Mouse (Mus musculus) effector memory CD4-positive, alpha-beta T cell, adult 7 months (primary cell): ENCODE results near the gene Glyatl3. TPM values are rescaled to one million over a fixed set of nuclear protein-coding genes. Genes with fewer than 3 reads are reported as not detected.

Experiments
- polyA plus RNA-seq: library from polyadenylated mRNA; unstranded; fragments of 100-300 nt; shearing (Covaris generic); gene quantifications from one replicate; pipeline ENCODE4 v1.2.1, GENCODE M21; 2017

Gene Glyatl3
- not detected for polyA plus RNA-seq

DNA sequence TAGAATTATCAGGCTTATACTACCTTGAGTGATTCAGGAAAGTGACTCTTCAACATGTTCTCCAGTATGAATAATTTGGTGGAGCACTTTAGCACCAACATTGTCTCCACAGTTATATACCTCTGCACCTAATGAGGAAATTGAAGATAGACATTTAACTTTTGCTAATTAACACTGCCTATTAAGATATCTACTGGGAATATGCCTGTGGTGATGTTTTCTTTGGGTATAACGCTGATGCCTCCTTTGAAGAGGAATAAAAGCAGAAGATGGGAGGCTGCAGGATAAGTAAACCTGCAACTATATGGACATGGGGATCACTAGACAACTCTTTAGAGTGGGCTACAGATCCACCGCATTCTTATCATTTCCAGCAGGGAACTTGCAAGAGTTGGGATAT, at the start of gene Glyatl3:
Glyatl3 (minus strand) TSS at position 101 of the 400 bp plus-strand sequence.

DNA sequence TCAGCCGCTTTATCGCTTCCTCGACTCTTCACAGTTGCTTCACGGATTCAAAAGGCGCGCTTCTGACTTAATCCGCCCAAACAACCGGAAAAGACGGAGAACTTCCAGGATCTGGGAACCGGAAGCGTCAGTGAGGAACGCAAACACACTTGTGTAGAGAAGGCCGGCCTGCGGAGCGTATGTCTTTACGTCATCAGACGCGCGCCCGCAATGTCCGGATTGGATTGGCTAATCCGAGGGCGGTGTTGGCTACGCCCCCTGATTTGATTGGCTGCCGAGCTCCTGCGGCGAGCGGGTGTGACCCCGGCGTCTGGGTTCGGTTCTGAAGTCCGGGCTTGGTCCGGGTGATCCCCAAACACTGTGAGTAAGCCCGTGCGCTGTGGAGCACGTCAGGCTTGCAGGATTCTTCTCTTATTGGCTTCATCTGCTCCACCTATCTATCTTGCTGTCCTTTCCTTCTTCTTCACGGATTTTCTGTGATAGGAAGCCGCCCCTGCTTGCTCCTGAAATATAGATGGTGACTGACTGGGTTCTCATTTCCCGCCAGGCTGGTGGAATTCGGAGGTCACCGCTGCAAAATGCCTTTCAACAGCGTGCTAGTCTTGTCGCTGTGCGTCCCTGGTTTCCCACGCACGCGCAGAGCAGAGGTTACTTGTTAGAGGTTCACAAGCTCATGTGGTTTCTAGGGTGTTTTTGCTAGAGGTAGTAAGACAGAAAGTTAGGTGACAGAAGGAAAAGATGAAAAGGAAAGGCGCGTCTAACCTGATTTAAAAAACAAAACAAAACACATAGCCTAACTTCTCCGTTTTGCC, 20.5 kb upstream of the Glyatl3 start, which contains the start of the genes Mut and Cenpq:
Mut (plus strand) TSS at position 266 of the 812 bp plus-strand sequence.
Cenpq (minus strand) TSS at position 628 of the 812 bp plus-strand sequence.

GRCm38 (mm10) chr17:40879924-40880691, 34.0 kb downstream of the Glyatl3 start, which contains the start of gene 9130008F23Rik:
Gene 9130008F23Rik (minus strand): TSS chr17:40880559.

Other genes starting within 250 kb of the Glyatl3 start
- gene Esp1, start 187.2 kb downstream of the Glyatl3 start, polyA plus RNA-seq: not detected
- gene Crisp2, start 107.3 kb downstream of the Glyatl3 start, polyA plus RNA-seq: 0.34 TPM
- gene Rhag, start 103.2 kb downstream of the Glyatl3 start, polyA plus RNA-seq: not detected
- gene 9130008F23Rik, start 33.8 kb downstream of the Glyatl3 start, polyA plus RNA-seq: 0.62 TPM
- 18.7 TPM for gene Mut, start 20.3 kb upstream of the Glyatl3 start, polyA plus RNA-seq
- 43.8 TPM for gene Cenpq, start 20.7 kb upstream of the Glyatl3 start, polyA plus RNA-seq